Mouse (Mus musculus): ENCODE measurements at regions not wholly inside any gene's neighbourhood (a gene's known extent, or its start where the extent isn't known, plus 50 kb on each side); places are given as distances from the start of the nearest gene placed in this dataset.

GRCm38 (mm10) chr2:158909086-158909485 is 114.5 kb downstream of the Dhx35 start:
- no peak for DNase-seq (ENCODE audit: extremely low spot score, low read depth, low spot score)

GRCm38 (mm10) chr2:158910325-158910724 is 115.7 kb downstream of the Dhx35 start:
- no peak for DNase-seq (ENCODE audit: extremely low spot score, low read depth, low spot score)

GRCm38 (mm10) chr2:158911191-158911590 is 116.6 kb downstream of the Dhx35 start:
- no peak for DNase-seq (ENCODE audit: extremely low spot score, low read depth, low spot score)

DNA sequence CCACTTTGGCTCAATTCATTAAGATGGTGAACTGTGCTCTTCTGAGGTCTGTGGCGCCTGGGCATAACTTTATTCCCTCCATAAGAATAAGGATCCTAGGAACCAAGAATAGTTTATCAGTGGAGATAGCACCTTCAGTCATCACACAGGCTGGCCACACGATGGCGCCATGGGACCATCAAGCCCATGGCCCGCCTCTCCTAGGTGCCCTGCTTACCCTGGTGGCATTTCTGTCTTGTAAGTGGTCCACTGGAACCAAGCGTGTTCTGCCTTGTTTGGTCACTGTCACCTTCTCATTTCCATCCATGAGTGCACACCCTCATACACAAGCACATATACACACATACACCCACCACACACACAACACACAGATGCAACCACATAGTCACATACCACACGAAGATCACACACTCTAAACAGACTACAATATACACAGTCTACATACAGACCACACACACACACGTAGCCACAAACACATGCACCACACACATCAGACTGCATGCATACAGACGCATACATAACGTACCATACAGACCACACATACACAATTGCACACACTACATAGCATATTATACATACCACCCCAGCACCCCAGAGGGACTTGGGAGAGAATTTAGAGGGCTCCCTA is 118.1 kb downstream of the Dhx35 start:
- DNase-seq (ENCODE audit: extremely low spot score, low read depth, low spot score), result no peak

- no peak for DNase-seq (ENCODE audit: extremely low spot score, low read depth, low spot score)
These were observed 122.8 kb downstream of the Dhx35 start for GRCm38 (mm10) chr2:158917398-158917797.

DNA sequence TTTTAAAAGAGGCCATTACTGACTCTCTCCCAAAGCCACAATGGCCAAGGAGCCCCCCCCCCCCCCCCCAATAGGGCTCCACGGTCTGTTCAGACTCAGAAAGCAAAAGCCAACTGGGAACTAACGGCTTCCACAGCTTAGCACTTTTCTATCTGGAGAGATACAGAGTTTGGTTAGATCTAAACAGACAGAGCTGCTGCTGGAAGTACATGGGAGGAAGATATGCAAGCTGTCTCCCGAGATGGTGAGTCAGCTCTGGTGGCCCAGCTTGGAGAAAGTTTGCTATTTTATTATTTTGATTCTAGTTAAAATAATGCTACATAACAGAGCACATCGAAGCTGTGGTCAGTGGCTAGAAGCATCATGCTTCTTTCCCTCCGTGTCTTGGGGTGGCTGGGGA is 123.7 kb downstream of the Dhx35 start:
- DNase-seq (ENCODE audit: extremely low spot score, low read depth, low spot score), result no peak

DNA sequence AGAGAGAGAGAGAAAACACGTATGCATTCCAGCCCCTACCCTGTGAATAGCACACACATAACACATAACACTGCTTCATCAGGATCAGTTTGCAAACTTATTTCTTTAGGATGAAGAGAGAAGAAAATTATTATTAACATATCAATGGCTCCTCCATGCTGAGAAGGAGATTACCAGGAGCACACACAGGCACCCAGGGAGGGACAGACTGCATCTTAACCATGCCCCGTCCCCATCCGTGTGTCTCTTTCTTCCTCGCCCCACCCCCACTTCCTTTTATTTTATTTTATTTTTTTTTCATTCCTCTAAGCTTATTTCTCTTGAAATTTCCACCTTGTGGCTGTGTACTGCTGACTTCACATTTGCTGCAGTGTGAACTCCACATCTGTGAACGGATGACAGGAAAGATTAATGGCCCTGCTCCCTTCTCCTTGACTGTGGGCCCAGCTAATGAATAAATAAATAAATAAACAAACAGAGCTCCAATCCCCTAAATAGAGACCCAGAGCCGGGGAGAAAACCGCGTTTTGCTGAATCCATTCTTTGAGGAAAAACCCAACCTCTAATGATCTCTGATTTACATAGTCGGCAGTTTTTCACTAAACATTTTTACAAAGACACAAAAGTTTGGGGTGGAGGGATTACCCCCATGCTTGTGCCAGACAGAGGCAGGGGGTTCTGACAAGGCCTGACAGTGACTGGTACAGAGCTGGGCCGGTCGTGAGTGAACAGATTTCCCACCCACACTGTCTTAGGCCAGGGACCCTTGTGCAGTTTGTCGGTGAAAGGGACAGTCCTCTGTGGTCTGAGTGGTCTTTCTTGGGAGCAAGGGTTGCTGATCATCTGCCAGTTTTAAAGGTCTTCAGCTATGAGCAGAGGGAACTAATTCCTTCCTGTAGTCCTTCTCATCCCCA is 127.0 kb downstream of the Dhx35 start:
- no peak for DNase-seq (ENCODE audit: extremely low spot score, low read depth, low spot score)

DNA sequence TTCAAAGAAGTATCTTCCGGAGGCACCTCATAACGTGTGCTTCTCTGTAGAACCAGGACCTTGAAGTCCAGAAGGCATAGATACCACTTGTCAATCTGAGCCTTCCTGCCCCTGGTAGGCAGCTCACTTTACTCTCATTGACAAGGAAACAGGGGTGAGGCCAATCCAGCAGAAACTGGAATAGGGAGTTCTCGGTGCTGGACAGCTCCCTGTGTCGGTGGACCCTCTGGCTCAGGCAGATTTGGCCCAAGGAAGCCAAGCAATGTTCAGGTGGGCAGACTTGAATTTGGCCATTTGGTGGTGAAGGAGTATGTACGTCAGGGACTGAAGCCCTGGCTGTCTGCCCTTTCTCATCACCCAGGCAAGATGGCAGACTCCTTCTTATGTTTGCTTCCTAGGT is 128.2 kb downstream of the Dhx35 start:
- no peak for DNase-seq (ENCODE audit: extremely low spot score, low read depth, low spot score)

- DNase-seq (ENCODE audit: extremely low spot score, low read depth, low spot score), result no peak
These were observed 134.9 kb downstream of the Dhx35 start for GRCm38 (mm10) chr2:158929507-158929906.

GRCm38 (mm10) chr2:158937948-158938565 is 143.4 kb downstream of the Dhx35 start:
- no peak for DNase-seq (ENCODE audit: extremely low spot score, low read depth, low spot score)

GRCm38 (mm10) chr2:158949418-158949817 is 154.8 kb downstream of the Dhx35 start:
- DNase-seq (ENCODE audit: extremely low spot score, low read depth, low spot score), result no peak

DNA sequence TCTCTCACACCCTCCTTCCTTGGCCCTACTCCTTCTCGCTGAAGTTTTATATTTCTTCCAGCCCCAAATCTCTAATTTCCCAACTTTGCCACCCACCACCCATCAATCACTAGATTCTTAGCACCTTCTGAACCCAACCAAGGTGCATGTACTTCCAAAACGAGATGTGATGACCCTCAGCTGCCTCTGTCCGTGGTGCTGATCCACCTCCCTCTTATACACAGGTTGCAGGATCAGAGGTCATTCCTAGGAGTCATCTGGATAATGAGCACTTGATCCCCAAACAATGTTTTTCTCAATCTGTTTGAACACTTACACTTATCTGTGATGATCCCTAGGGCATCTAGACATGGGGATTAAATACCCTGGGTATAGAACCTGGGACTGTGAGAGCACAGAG is 156.5 kb downstream of the Dhx35 start:
- DNase-seq (ENCODE audit: extremely low spot score, low read depth, low spot score), result peak; percentile 14

DNA sequence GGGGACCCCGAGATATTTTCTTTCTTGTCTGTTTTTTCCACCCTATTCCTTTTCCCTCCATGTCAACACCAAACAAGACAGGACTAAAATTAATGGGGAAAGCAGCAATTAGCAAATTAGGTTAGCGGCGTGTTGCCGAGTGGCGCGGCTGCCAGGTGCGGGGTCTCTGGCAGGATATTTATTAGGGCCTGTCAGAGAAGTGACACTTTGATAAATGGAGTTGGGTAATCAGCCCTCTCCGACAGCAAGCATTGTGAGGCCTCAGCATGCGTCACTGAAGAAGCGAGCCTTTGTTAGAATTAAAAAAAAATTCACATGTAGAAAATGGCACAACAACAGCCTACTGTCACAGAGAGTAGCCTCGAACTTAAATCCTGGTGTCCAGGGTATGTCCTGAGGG is 162.3 kb downstream of the Dhx35 start:
- DNase-seq (ENCODE audit: extremely low spot score, low read depth, low spot score), result no peak

GRCm38 (mm10) chr2:158965003-158965665 is 170.5 kb downstream of the Dhx35 start:
- DNase-seq (ENCODE audit: extremely low spot score, low read depth, low spot score), result no peak

GRCm38 (mm10) chr2:158972178-158972577 is 177.6 kb downstream of the Dhx35 start:
- DNase-seq (ENCODE audit: extremely low spot score, low read depth, low spot score), result no peak

- peak; percentile 28 for DNase-seq (ENCODE audit: extremely low spot score, low read depth, low spot score)
These were observed 191.0 kb downstream of the Dhx35 start for GRCm38 (mm10) chr2:158985529-158986148.

DNA sequence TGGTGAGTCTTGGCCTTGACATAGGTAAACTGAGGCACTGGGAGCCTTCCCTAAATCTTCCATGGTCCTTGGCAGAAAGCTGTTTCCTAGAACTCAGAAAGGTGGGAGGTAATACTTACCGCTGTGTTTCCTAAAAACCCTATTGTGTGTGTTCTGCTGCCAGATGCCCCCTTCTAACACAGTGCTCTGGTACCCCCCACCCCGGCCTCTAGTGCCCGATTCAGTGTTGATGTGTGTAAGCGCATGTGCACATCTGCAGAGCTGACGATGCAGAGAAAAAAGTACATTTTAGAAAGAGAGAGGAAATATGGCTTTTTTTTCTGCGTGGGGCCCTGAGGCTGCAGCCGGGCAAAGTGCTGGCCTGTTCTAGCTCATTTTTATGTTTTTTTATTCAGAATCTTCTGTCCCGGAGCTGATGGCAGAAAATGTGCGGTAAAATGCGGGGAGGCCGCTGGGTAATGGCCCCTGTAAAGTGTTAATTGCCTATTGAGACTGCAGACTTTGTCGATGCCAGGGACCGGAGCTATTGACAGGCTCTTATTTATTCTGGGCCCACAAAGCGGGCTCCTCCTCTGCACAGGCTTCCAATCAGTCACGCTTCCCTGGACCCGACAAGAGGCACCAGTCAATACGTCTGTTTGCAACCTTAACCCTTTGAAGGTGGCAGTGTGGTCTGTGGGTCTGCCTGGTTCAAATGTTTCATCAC is 208.0 kb downstream of the Dhx35 start:
- no peak for DNase-seq (ENCODE audit: extremely low spot score, low read depth, low spot score)

DNA sequence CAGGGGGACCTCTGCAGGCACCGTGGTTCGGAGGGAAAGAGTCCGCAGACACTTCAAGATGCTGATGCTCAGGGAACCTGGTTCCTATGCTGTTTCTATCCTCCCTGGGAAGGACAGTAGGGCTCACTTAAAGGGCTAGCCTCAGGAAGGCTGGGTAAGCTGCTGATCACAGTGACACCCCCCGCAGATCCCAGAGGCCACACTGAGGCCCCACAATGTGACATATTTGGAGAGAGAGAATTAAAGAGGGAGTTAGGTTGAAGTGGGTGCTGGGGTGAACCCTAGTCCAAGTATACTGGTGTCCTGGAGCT is 208.5 kb downstream of the Dhx35 start:
- no peak for DNase-seq (ENCODE audit: extremely low spot score, low read depth, low spot score)

- DNase-seq (ENCODE audit: extremely low spot score, low read depth, low spot score), result no peak
These were observed 209.8 kb downstream of the Dhx35 start for GRCm38 (mm10) chr2:159004417-159004816.

DNA sequence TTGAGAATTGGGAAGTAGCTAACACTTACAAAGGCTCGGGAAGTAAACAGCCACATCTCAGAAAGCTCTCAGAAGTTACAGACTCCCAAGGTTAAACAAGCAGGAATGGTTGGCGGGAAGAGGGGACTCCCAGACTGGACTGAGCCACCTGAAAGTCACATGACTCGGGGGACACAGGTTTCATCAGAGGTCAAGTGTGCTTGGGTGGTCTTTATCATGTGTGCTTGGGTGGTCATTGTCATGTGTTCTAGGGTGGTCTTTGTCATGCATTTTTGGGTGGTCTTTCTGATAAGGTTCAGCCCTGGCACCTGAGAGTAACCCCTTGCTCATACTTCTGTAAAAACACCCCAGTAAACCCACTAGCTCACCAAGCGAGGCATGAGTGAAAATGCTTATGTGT is 218.1 kb downstream of the Dhx35 start:
- DNase-seq (ENCODE audit: extremely low spot score, low read depth, low spot score), result no peak

GRCm38 (mm10) chr2:159014553-159014952 is 219.9 kb downstream of the Dhx35 start:
- no peak for DNase-seq (ENCODE audit: extremely low spot score, low read depth, low spot score)

Measured in hindlimb bud, embryonic 11.5 days (tissue).